Mouse (Mus musculus) right cerebral cortex, adult 2 months (tissue): ENCODE data around the gene Mmp25.

ENCODE experiments used
- DNase-seq, 2 experiments: peaks; one replicate each; pipeline ENCODE4 v3.0.0; 2021 to 2022; ENCODE audit warnings: low spot score in 2 of 2

Gene Mmp25

DNA sequence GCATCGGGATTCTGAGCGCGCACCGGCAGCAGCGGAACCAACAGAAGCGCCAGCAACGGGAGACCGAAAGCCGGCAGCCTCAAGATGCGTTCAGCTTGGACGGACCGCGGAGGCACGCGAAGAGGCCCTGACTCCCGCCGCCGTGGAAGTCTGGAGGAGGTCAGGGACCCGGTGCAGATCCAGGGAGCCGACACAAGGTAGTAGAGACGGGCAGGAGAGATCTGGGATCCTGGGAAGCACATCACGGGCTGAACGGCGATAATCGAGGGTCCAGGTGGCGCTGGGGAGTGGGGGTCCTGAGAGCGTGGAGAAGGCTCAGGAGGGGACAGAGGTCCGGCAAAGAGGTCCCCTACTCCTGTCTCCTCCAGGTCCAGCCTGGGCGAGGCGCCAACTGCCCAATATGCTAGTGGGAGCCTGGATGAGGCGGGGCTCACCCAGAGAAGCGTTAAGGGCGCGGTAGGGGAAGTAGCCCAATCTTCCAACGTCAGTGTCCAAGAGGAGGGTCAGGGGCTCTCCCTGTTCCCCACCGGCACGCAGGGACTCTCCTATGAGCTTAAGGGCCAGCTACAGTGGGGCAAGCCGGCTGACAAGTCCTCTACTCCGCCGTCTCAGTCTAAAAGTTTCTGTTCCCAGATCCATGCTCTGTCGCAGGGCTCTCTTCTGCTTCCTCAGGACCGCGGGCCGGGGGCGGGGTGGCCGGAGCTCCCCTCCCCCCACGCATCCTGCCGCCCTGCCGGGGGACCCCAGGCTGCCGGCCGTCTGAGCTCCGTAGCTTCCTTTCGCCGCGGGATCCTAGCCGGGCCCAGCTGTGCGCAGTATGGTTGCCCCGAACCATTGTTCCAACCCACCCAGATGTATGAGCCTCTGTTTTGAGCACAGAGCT, at the start of gene Mmp25:
Mmp25 (minus strand) TSS at position 665 of the 883 bp plus-strand sequence.
- no peak for DNase-seq

DNA sequence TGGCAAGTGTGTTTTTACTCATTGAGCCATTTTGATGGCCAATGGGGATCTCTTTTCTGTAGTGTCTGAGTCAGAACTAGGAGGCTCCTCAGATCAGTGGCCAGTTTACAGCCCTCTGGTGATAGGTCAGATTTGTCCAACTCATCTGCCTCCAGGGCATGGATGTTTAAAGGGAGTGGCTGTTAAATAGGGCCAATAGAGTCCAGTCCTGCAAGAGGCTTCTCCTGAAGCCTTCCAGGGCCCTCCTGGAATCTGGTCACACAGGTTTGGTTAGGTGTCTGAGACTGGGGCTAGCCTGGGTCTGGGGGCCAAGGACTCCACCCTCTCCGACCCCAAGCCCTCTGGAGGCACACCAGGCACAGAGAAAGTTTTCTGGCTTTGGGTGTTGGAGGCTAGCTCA, 49.4 kb upstream of the Mmp25 start:
- no peak for DNase-seq

DNA sequence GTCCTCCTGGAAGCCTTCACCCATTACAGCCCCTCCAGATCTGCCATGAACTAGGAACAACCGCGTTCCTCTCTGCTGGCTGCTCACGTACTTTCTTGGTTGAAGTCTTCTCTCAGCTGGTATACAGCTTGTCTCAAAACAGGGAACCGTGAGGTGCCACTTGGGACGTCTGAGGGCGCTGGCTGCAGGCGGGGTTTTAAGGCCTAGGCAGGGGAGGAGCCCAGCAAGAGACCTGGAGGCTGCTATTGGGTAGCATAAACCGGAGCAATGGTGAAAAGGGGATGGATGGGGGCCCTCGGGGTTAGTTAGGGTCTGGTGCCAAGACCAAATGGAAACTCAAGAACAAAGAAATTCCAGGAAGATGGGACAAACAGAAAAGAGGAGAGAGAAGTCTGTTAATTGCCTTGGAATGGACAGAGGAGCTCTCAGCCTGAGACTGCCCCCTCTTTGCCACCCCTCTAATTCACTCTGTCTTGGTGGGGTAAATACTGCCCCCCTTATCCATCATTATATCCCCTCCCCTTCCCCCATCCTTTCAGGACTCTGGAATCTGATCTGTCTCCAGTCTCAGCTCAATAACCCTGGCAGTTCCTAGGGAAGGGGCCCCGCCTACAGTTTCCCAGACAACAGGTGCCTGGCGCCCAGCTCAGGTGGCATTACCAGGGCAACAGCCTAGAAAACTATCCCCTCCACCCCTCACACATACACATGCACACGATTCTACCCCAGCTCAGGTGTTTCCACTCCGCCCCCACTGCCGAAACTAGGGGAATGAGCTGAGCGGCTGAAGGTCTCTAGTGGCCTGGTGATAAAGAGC, 39.0 kb upstream of the Mmp25 start, which contains the start of gene Cldn9:
Cldn9 (minus strand) TSS at position 171 of the 817 bp plus-strand sequence.
- no peak for DNase-seq

DNA sequence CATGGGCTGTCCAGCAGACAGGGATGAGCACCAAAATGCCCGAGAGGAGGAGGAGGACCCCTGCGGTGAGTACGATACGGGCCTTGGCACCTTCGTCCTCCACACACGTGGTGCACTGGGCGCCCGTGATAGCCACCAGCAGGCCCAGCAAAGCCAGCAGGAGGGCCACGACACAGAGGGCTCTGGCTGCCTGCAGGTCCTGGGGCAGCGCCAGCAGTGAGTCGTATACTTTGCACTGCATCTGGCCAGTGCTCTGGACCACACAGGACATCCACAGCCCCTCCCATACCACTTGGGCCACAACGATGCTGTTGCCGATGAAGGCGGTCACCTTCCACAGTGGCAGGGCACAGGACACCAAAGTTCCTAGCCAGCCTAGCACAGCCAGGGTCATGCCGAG, 38.1 kb upstream of the Mmp25 start:
- no peak for DNase-seq

DNA sequence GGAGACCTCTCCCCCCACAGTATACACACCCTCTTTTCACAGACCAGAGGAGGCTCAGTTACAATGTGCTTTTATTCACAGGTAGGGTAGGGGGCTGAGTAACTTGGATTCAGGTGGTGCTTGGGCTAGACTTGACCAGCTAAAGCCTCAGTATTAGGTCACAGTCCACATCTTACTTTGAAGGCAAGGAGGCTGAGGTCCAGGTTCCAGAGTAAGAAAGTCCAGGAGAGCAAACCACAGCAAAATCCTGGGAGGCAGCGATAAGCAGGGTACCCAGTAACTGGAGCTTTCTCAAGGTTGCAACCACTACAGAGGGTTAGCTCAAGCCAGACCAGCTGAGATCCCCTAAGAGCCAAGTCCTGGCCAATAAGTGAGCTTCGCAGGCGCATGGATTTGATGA, 37.5 kb upstream of the Mmp25 start:
- DNase-seq = no peak

DNA sequence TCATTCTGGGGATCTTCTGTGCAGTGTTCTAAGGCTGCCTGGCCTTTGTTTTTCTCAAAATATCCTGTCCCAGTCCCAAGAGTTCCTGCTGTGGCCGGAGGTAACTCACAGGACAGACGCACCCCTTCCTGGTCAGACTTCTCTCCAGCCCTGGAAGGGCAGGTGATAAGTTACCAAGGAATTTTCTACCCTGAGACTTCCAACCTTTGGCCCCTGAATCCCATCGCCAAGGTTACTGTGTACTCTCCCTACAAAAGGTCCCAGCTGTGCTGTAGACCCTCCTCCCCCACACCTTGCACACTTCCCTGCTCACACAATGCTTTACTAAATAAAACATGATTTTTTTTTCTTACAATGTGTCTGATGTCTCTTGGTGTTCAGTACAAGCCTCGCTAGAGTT, 37.0 kb upstream of the Mmp25 start:
- DNase-seq = no peak

DNA sequence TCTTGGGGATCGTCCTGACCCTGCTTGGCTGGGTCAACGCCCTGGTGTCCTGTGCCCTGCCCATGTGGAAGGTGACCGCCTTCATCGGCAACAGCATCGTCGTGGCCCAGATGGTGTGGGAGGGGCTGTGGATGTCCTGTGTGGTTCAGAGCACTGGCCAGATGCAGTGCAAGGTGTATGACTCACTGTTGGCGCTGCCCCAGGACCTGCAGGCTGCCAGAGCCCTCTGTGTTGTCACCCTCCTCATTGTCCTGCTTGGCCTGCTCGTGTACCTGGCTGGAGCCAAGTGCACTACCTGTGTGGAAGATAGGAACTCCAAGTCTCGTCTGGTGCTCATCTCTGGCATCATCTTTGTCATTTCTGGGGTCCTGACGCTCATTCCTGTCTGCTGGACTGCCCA, 36.0 kb upstream of the Mmp25 start:
- no peak for DNase-seq

DNA sequence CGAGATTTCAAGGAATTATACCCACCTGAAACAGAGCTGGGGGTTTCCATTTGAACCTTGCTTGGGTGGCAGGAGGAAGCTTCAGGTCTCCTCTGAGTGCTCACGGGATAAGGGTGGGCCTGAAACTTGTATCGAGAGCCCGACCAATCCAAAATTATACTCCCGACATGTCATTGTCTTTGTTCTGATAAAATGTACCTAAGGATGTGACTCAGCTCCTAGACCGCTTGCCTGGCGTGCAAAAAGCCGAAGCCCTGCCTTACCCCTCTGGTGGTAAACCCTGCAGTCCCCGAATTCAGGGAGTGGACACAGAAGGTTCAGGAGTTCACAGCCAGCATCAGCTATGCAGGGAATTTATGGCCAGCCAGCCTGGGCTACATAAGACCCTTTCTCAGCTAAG, 35.3 kb upstream of the Mmp25 start:
- no peak for DNase-seq

DNA sequence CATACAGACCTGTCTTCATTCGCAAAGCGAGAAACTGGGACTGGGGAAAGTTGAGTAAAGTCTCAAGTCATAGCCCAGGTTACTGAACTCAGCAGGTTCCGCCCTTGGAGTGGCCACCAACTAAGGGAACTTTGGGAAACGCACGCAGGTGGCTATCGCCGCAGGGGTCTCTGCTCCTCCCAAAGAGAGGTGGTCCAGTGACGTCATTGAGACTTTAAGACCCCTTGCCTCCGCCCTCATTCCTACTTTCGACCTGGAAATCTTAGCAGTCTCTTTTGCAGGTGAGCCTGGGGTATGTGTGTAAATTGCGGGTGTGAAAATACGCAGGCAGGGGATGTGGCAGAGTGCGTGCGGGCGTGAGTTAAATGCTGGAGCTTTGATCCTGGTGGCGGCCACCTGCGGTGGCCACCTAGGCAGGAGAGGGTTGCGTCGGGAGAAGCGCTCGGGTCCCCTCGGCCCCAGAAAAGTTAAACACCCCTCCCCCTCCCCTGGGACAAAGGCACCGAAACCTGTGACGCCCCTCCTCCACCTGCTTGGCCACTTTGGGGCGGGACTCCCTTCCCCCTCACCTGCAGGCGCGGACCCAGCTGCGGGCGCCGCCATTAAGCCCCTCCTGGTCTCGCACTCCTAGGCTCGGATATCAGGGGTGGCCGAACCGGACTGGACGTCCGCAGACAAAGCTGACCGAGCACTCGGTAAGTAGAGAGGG, 34.2 kb upstream of the Mmp25 start, which contains the start of gene Cldn6:
Cldn6 (plus strand) TSS at position 123 of the 709 bp plus-strand sequence.
- no peak for DNase-seq

DNA sequence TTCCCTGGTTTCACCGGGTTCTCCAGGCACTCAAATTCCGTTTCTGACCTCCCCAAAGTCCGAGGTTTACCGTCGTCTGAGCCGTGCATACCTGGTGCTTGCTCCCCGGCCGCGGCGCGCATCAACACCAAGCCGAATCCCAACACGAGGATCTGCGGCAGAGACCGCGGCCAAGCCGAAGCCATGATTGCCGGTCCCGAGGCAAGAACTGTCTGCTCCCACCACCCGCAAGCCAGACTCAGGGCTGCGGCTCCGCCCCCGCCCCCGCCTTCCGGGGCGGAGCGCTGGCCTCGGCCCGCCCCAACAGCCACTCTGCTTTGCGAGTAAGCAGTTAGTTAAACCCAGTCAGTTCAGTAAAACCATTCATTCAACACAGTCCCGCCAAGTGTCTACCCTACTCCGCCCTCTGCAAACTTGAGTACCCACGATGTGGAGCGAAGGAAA, 32.2 kb upstream of the Mmp25 start, which contains the start of gene Tnfrsf12a:
Tnfrsf12a (minus strand) TSS at position 233 of the 444 bp plus-strand sequence.
- peak; percentile 73 to 78 for DNase-seq

DNA sequence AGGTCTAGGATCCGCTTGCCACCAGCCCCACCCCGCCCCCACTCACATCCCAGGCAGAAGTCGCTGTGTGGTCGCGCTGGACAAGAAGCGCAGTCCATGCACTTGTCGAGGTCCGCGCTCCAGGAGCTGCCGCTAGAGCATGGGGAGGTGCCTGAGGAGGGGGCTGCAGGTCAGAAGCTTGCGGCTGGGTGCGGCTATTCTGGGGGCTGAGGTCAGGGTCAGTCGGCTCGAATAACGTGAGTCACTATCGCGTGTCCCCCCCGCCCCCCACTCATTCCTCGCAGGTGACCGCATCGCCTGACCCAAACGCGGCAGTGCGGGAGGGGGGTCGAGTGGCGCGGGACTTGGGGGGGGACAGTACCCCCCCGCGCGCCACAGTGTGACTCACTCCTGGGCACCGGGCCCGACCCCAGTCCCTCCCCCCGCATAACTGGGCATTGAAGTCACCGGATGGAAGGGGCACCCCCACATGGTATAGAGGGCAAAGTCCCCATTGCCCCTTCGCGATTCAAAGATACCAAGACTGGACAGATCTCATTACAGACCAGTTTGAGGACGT, 31.5 kb upstream of the Mmp25 start:
- no peak for DNase-seq

DNA sequence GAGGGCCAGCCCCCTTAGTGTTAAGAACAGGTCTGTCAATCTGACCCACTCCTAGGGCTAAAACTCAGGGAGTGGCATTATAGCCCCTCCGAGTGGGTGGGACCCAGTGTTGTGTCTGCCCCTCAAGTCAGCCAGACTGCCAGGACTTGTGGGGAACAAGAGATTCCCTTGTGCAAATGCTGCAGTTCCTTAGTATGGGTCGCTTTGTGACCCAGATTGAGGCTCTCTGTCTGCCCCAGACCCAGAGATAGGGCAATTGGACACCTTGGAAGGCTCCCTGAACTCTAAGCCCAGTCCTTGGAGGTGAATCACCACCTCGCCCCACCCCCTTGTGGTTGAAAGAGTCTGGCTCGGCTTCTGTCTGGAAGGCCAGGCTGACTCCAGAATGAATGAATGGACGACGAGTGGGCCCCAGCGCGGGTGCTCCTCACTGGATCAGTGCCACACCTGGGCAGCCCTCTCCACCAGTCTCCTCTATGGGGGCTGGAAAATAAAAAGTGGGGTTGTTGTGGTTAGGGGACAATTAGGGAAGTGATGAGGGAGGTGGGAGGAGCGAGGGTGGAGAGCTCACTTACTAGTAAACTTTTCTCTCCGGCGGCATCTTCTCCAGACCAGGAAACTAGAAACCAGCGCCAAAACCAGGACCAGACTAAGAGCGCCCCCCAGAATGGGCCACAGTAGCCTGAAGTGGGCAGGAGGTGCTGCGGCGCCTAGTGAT, 30.6 kb upstream of the Mmp25 start:
- DNase-seq = no peak

DNA sequence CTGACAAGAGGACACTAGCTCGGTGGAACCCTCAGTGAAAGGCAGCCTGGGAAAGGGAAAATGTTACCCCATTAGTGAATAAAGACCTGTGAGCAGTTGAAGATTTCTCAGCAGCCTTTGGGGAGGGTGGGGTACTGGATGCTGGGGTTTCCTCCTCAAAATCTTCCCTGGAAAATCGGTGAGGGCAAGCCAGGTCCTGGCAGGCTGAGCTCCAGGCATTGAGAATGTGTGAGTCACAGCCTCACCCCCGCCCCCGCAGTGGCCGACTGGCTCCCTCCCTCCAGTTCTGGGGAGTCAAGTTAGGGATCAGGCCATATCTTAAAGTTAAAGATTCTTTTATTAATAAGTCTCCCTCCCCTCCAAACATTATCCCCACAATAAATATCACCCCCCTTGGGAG, 30.1 kb upstream of the Mmp25 start:
- DNase-seq = no peak

DNA sequence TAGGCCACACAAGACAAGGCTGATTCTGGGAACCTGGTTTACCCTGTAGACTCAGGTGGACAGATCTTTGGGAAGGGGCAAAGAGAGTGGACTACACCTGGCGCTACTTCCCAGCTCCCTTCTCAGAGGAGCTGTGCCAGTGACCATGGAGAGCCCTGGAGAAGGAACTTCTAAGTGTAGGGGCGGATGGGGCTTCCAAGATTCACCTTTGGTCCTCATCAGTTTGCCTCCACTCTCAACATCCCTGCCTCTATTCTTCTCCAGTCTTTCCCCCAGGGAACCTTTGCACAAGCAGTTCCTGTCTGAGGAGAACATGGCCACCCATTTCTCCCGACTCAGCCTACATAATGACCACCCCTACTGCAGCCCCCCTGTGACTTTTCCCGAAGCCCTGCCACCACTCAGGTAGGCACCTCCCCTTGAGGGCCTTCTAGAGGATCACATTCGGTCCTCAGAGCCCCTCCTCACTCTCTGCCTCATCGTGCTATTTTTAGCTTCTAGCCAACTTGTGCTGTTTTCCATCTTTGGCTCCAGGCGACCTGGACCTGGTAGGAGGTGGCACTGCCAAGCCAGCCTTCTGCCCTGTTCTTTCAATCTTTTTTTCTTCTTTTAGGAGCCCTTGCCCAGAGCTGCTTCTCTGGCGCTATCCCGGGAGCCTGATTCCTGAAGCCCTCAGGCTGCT, 29.3 kb upstream of the Mmp25 start:
- DNase-seq = peak in 1 of 2 experiments; percentile 23

DNA sequence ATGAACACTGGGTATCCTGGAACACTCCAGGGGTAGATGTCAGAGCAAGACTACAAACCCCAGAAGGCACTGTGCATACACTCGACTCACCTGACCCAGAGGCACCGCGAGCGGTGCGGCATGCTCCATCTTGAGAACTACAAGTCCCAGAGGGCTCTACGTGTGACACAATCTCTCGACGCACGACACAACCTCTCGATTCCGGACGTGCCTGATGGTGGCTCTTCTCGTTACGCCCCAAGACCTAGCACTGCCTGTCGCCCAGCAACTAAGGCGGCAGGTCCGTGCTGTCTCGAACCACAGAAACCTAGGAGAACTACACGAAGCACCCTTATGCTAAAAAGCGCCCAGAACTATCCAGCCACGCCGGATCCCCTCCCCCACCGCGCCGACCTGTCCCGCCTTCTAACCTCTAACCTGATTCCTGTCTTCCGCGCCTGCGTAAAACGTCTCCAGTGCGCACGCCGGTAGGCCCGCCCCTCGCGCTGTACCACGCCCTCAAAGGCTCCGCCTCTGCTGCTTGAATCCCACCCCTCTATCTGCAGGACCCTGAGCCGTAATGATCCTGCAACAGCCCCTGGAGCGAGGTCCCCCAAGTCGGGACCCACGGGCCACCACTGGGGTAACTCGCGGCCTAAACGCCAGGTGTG, 28.5 kb upstream of the Mmp25 start, which contains the start of the genes Hcfc1r1 and Thoc6:
Hcfc1r1 (plus strand) TSS at position 173 of the 650 bp plus-strand sequence.
Thoc6 (minus strand) TSS at position 459 of the 650 bp plus-strand sequence.
- peak; percentile 92 to 96 for DNase-seq

DNA sequence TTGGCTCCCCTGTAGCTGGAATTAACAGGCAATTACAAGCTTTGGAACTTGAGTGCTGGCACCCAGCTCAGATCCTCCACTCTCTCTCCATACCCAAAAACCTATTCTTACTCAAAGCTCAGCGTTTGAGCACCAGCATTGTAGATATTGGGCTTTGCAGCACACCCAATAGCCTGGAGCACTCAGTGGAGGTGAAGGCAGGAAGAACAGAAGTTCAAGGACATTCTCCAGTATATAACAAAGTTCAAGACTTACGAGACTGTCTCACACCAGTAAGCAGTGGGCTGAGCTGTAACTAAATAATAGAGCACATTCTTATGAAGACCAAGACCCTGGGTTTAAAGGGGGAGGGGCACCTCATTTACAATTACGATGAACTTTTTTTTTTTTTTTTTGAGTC, 27.7 kb upstream of the Mmp25 start:
- no peak for DNase-seq

DNA sequence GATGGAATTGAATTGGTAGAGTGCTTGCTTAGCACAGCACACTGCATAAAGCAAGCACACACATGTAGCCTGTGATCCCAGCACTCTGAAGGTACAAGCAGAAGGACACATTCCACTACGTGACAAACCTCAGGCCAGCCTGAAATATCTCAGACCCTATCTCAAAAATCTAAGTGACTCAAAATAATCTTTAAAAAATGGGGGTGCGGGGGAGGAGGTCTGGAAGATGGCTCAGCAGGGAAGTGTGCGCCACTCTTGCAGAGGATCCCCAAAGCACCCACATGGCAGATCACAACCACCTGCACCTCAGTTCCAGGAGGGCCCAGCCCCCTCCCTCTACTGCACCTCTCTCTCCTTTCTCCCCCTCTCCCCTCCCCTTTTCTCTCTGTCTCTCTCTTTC, 26.4 kb upstream of the Mmp25 start:
- DNase-seq = no peak

DNA sequence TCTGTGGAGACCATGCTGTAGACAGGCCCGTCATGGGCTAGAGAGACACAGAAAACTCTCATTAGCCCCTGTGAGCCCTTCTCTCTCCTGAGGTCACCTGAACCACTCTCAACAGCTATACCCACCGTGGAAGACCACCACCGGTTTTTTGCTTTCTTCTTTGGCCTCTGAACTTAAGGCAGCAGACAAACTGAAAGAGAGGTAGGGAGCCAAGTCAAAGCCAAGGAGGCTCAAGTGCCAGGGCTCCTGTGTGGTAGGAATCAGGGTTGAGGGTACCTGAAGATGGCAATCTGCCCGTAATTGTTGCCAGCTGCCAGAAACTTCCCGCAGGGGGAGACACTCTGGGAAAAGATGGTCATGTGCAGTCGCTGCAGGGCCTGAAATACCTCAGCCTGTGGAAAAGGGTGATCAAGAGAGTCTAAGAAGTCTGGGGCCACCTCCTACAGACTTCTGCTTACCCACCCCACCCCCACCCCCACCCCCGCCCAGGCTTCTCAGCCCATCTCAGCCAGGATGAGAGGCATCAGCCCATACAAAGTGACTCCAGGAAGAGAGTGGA, 25.5 kb upstream of the Mmp25 start:
- DNase-seq = no peak

DNA sequence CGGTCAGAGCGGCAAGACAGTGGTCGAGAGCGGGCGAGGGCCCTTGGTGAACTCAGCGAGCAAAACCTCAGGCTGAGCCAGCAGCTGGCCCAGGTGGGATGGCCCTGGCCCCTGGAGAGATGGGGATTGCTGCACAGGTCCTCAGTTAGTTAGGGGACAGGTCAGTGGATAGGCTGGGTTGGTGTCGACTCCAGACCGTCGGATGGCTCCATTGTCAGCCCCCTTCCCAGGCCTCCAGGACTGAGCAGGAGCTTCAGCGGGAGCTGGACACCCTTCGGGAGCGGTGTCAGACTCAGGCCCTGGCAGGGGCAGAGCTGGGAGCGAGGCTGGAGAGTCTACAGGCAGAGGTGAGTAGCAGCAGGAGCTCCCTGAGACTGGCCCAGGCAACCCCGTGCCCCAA, 20.4 kb upstream of the Mmp25 start:
- DNase-seq = no peak
